Mouse (Mus musculus) MEL (cell line): ENCODE results near the gene Senp6. TPM values are rescaled to one million over a fixed set of nuclear protein-coding genes. Genes with fewer than 3 reads are reported as not detected.
"Not testable (repeated sequence)": the region's sequence is repeated elsewhere in the genome, so short reads cannot be mapped to it uniquely, and the experiment has no call there.

Experiments
- DNase-seq: peaks from one replicate; pipeline ENCODE4 v3.0.0; 2011; ENCODE audit warnings: low read depth, low spot score
- H3K27ac ChIP-seq: 2 replicates; pipeline ENCODE4 v1.5.1; 2012; ENCODE audit warnings: low read depth, mild to moderate bottlenecking, control low read depth, low read length, moderate library complexity; ENCODE audit not compliant: control insufficient read depth
- H3K27me3 ChIP-seq, 2 experiments: fragments of 150-350 bp in 1 of 2; sonication (generic) in 1 of 2; 2 replicates each; pipeline ENCODE4 v1.6.1; 2012; ENCODE audit warnings: low read length in 2 of 2, mild to moderate bottlenecking in 2 of 2, improper control_type of control experiment in 1 of 2, moderate library complexity in 1 of 2; ENCODE audit not compliant: insufficient read depth in 2 of 2, control insufficient read depth in 1 of 2
- H3K36me3 ChIP-seq, 2 experiments: 2 replicates each; pipeline ENCODE4 v1.6.1; 2012 to 2014; ENCODE audit warnings: low read length in 2 of 2, improper control_type of control experiment in 1 of 2, inconsistent platforms in 1 of 2, mild to moderate bottlenecking in 1 of 2; ENCODE audit not compliant: insufficient read depth in 2 of 2, control insufficient read depth in 1 of 2
- H3K4me1 ChIP-seq, 2 experiments: fragments of 150-350 bp in 1 of 2; sonication (generic) in 1 of 2; 2 replicates each; pipeline ENCODE4 v1.6.1; 2012; ENCODE audit warnings: low read length in 2 of 2, improper control_type of control experiment in 1 of 2, mild to moderate bottlenecking in 1 of 2; ENCODE audit not compliant: insufficient read depth in 2 of 2, control insufficient read depth in 1 of 2
- H3K4me3 ChIP-seq, 2 experiments: fragments of 150-350 bp in 1 of 2; sonication (generic) in 1 of 2; 2 replicates each; pipeline ENCODE4 v1.5.1; 2012; ENCODE audit warnings: low read depth in 2 of 2, low read length in 2 of 2, mild to moderate bottlenecking in 2 of 2, moderate library complexity in 2 of 2, control low read depth in 1 of 2, improper control_type of control experiment in 1 of 2; ENCODE audit not compliant: control insufficient read depth in 1 of 2, insufficient read depth in 1 of 2
- H3K79me2 ChIP-seq: 2 replicates; pipeline ENCODE4 v1.6.1; 2012; ENCODE audit warnings: mild to moderate bottlenecking, low read length, moderate library complexity; ENCODE audit not compliant: control insufficient read depth, poor library complexity, insufficient read depth
- H3K9ac ChIP-seq: 2 replicates; pipeline ENCODE4 v1.6.1; 2012; ENCODE audit warnings: low read depth, mild to moderate bottlenecking, control low read depth, low read length, moderate library complexity; ENCODE audit not compliant: control insufficient read depth, poor library complexity, severe bottlenecking
- H3K9me3 ChIP-seq: fragments of 150-350 bp; sonication (generic); replicated peaks from 2 replicates; pipeline ENCODE4 v1.6.1; 2012; ENCODE audit warnings: mild to moderate bottlenecking, low read length, improper control_type of control experiment, moderate library complexity; ENCODE audit not compliant: insufficient read depth
- BHLHE40 ChIP-seq: IDR thresholded peaks from 2 replicates; pipeline ENCODE4 v1.6.1; 2012; ENCODE audit warnings: low read depth, mild to moderate bottlenecking, inconsistent platforms, low read length, improper control_type of control experiment, borderline replicate concordance
- CHD1 ChIP-seq: IDR thresholded peaks from 2 replicates; pipeline ENCODE4 v1.6.1; 2012; ENCODE audit warnings: low read depth, mild to moderate bottlenecking, inconsistent platforms, low read length, improper control_type of control experiment
- CHD2 ChIP-seq: IDR thresholded peaks from 2 replicates; pipeline ENCODE4 v1.6.1; 2011; ENCODE audit warnings: low read length, improper control_type of control experiment
- CTCF ChIP-seq, 3 experiments: IDR thresholded peaks in 2 of 3; conservative IDR thresholded peaks in 1 of 3; 2 replicates each; pipeline ENCODE4 v1.5.1; 2011 to 2012; ENCODE audit warnings: low read length in 3 of 3, low read depth in 2 of 3, mild to moderate bottlenecking in 2 of 3, improper control_type of control experiment in 1 of 3, inconsistent platforms in 1 of 3, mixed read lengths in 1 of 3, moderate library complexity in 1 of 3; ENCODE audit not compliant: control insufficient read depth in 1 of 3, insufficient read depth in 1 of 3, poor library complexity in 1 of 3, severe bottlenecking in 1 of 3
- GATA1 ChIP-seq: IDR thresholded peaks from 2 replicates; pipeline ENCODE4 v1.6.1; 2011; ENCODE audit warnings: low read depth, low read length, improper control_type of control experiment
- JUND ChIP-seq: IDR thresholded peaks from 2 replicates; pipeline ENCODE4 v1.6.1; 2011; ENCODE audit warnings: low read depth, mild to moderate bottlenecking, improper control_type of control experiment, low read length
- MAFK ChIP-seq: IDR thresholded peaks from 2 replicates; pipeline ENCODE4 v1.6.1; 2011; ENCODE audit warnings: low read depth, mild to moderate bottlenecking, low read length, improper control_type of control experiment, borderline replicate concordance
- MAX ChIP-seq: IDR thresholded peaks from 2 replicates; pipeline ENCODE4 v1.6.1; 2011; ENCODE audit warnings: low read length, improper control_type of control experiment
- MAZ ChIP-seq: IDR thresholded peaks from 2 replicates; pipeline ENCODE4 v1.6.1; 2012; ENCODE audit warnings: low read depth, mild to moderate bottlenecking, inconsistent platforms, low read length, improper control_type of control experiment
- MEF2A ChIP-seq: IDR thresholded peaks from 2 replicates; pipeline ENCODE4 v1.6.1; 2014; ENCODE audit warnings: low read depth, mild to moderate bottlenecking, inconsistent platforms, low read length, improper control_type of control experiment; ENCODE audit not compliant: poor library complexity, insufficient replicate concordance, severe bottlenecking; ENCODE audit errors: extremely low read depth
- MXI1 ChIP-seq: IDR thresholded peaks from 2 replicates; pipeline ENCODE4 v1.6.1; 2011; ENCODE audit warnings: mild to moderate bottlenecking, low read depth, low read length, improper control_type of control experiment
- MYC ChIP-seq: IDR thresholded peaks from 2 replicates; pipeline ENCODE4 v1.6.1; 2011; ENCODE audit warnings: low read depth, mild to moderate bottlenecking, low read length, improper control_type of control experiment, moderate library complexity
- NELFE ChIP-seq: IDR thresholded peaks from 2 replicates; pipeline ENCODE4 v1.6.1; 2011; ENCODE audit warnings: low read depth, low read length, improper control_type of control experiment
- POLR2A ChIP-seq, 2 experiments: IDR thresholded peaks; 2 replicates each; pipeline ENCODE4 v1.6.1; 2011 to 2012; ENCODE audit warnings: low read length in 2 of 2, mild to moderate bottlenecking in 2 of 2, control low read depth in 1 of 2, improper control_type of control experiment in 1 of 2, low read depth in 1 of 2, moderate library complexity in 1 of 2; ENCODE audit not compliant: control insufficient read depth in 1 of 2, insufficient read depth in 1 of 2, poor library complexity in 1 of 2
- POLR2AphosphoS5 ChIP-seq: IDR thresholded peaks from 2 replicates; pipeline ENCODE4 v1.6.1; 2012; ENCODE audit warnings: low read depth, borderline replicate concordance, mild to moderate bottlenecking, inconsistent platforms, low read length, moderate library complexity, mixed read lengths
- RAD21 ChIP-seq: IDR thresholded peaks from 2 replicates; pipeline ENCODE4 v1.6.1; 2011; ENCODE audit warnings: mild to moderate bottlenecking, low read depth, low read length, improper control_type of control experiment
- RCOR1 ChIP-seq: IDR thresholded peaks from 2 replicates; pipeline ENCODE4 v1.6.1; 2012; ENCODE audit warnings: low read depth, mild to moderate bottlenecking, inconsistent platforms, low read length, improper control_type of control experiment
- TBP ChIP-seq: IDR thresholded peaks from 2 replicates; pipeline ENCODE4 v1.8.0; 2011; ENCODE audit warnings: low read depth, low read length, improper control_type of control experiment
- TCF12 ChIP-seq: IDR thresholded peaks from 2 replicates; pipeline ENCODE4 v1.6.1; 2014; ENCODE audit warnings: low read depth, mild to moderate bottlenecking, inconsistent platforms, low read length, improper control_type of control experiment, moderate library complexity
- UBTF ChIP-seq: IDR thresholded peaks from 2 replicates; pipeline ENCODE4 v1.6.1; 2012; ENCODE audit warnings: low read depth, mild to moderate bottlenecking, inconsistent platforms, low read length, improper control_type of control experiment, moderate library complexity, borderline replicate concordance; ENCODE audit not compliant: insufficient read depth
- USF1 ChIP-seq: IDR thresholded peaks from 2 replicates; pipeline ENCODE4 v1.6.1; 2014; ENCODE audit warnings: low read depth, mild to moderate bottlenecking, inconsistent platforms, low read length, improper control_type of control experiment, moderate library complexity
- USF2 ChIP-seq, 2 experiments: IDR thresholded peaks; 2 replicates each; pipeline ENCODE4 v1.6.1; 2011 to 2012; ENCODE audit warnings: improper control_type of control experiment in 2 of 2, low read length in 2 of 2, borderline replicate concordance in 1 of 2, inconsistent platforms in 1 of 2, low read depth in 1 of 2, mild to moderate bottlenecking in 1 of 2; ENCODE audit not compliant: insufficient read depth in 1 of 2
- ZC3H11A ChIP-seq: IDR thresholded peaks from 2 replicates; pipeline ENCODE4 v1.6.1; 2012; ENCODE audit warnings: low read depth, mild to moderate bottlenecking, inconsistent platforms, low read length, improper control_type of control experiment
- ZKSCAN1 ChIP-seq: IDR thresholded peaks from 2 replicates; pipeline ENCODE4 v1.6.1; 2012; ENCODE audit warnings: low read depth, mild to moderate bottlenecking, inconsistent platforms, low read length, improper control_type of control experiment, moderate library complexity
- ZMIZ1 ChIP-seq: IDR thresholded peaks from 2 replicates; pipeline ENCODE4 v1.6.1; 2012; ENCODE audit warnings: low read depth, mild to moderate bottlenecking, inconsistent platforms, low read length, improper control_type of control experiment, moderate library complexity
- ZNF384 ChIP-seq: IDR thresholded peaks from 2 replicates; pipeline ENCODE4 v1.6.1; 2012; ENCODE audit warnings: low read depth, mild to moderate bottlenecking, inconsistent platforms, low read length, improper control_type of control experiment
- polyA plus RNA-seq, 2 experiments: library from polyadenylated mRNA; stranded (reverse) in 1 of 2; unstranded in 1 of 2; fragments of >175 nt in 1 of 2; fragments of >200 nt in 1 of 2; gene quantifications; 2 replicates each; pipeline versions ENCODE4 v1.2.1 to v1.2.4; 2012; ENCODE audit warnings: low replicate concordance in 2 of 2, low read depth in 1 of 2; ENCODE audit not compliant: insufficient read length in 2 of 2, insufficient read depth in 1 of 2, missing spikeins in 1 of 2
- total RNA-seq: library from RNA; depleted of rRNA; stranded (reverse); fragments of 300-350 nt; gene quantifications from 2 replicates; pipeline ENCODE4 v1.2.3, GENCODE M21; 2012

Senp6 gene
- total and polyA plus RNA-seq, 3 experiments = 67.0 to 670 (median 71.1) TPM

DNA sequence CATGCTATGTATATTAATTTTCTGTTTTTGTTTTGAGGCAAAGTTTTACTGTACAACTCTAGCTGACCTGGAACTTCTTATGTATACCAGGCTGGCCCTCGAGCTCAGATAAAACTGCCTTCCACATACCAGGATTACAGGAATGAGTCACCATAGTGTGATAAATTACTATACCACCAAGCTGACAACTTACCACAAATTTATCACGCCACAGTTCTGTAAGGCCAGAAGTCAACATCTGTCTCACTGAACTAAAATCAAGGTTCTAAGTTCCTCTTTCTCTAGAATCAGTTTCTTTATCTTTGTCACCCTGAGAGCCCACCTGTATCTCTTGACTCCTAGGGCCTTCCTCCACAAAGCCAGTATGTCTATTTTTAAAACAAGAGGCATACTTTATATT is 9.0 kb upstream of the Senp6 start (continued):
- peak; percentile 99 for TF ChIP-seq RCOR1

DNA sequence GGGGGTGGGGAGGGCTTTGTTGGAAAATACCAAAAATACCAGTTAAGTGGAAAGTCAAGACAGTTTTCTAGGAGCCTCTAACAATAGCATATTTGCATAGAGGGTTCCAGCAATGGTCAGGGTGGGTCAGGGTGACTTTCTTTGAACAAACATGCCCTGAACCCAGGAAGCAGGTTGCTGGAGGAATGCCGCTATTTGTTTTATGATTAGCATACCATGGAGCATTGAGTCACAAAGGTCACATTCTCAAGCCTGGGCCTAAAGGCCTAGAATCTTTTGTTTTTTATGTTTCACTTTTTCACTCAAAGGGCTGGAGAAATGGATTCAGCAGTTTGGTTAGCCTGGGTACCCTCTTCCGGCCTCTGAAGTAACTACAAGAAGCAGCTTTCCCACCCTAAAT is 1.2 kb upstream of the Senp6 start:
- peaks cover 8 to 11% of the 10 kb centered on the region in 2 experiments; a peak in 2 of 4 replicates for H3K4me1 ChIP-seq
- not testable (repeated sequence) for H3K9me3 ChIP-seq, H3K27me3 ChIP-seq, H3K27ac ChIP-seq, H3K4me3 ChIP-seq, H3K9ac ChIP-seq, DNase-seq
- peaks cover 36% of the 10 kb centered on the region for H3K79me2 ChIP-seq
- peaks cover 0 to 14% of the 10 kb centered on the region in 2 experiments; a peak in 2 of 4 replicates for H3K36me3 ChIP-seq

DNA sequence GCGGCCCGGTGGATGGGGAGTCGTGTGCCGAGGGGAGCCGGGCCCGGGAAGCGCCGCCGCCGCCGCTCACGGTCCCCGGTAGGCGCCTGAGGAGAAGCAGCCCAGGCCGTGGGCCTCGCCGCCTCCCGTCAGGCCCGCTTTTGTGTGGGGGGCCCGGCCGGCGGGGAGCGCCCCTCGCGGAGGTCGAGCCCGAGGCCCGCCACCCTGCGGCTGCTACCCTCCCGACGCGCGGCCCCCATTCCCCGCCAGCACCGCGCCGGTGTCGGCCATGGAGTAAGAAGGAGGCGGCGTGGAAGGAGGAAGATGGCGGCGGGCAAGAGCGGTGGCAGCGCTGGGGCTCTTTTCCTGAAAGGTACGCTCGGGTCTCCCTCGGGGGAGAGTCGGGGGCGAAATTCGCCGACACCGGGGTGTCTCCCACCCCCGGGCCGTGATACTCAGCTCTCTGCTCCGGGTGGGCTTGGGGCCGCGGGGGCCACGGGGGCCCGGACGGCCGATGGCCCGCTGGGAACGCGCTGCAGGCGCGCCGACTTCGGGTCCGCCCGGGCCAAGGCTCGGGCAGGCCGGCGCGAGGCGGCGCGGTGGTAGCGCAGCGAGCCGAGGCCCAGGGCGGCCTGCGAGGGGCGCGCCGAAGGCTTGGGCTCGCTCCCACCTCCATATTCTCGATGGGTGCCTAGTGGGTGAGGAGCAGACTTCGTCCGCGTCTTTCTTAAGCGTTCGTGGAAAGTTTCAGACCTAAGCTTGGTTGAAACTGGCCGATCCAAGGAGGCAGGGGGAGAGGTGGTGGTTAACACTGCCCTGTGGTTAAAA is 721 bp downstream of the Senp6 start:
- Histone ChIP-seq H3K27ac (peak overlapping the region; percentile 63), H3K27me3 (no peaks in the 10 kb centered on the region; a peak in 1 of 4 replicates), H3K9me3 (no peaks in the 10 kb centered on the region), H3K4me3 (peak overlapping the region; percentile 88 to 92), H3K4me1 (peaks cover 10 to 16% of the 10 kb centered on the region in 2 experiments; a peak in 2 of 4 replicates), H3K36me3 (peaks cover 0 to 25% of the 10 kb centered on the region in 2 experiments; a peak in 2 of 4 replicates), H3K79me2 (peaks cover 54% of the 10 kb centered on the region), H3K9ac (peak overlapping the region; percentile 96)
- TF ChIP-seq ZKSCAN1 (no peak), CHD2 (no peak), POLR2A (IDR thresholded peaks at IDR 0.05; ENCODE audit: control insufficient read depth in 1 of 2, insufficient read depth in 1 of 2, low read depth in 1 of 2, low read length in 2 of 2, poor library complexity in 1 of 2) (0 out of 4 replicates have a peak, but pooled peaks of 1 of the 2 experiments have one; percentile 43), MXI1 (0 out of 2 replicates have a peak, but pooled peaks have one; percentile 16), JUND (no peak), TCF12 (no peak), MYC (no peak), CTCF (IDR thresholded peaks at IDR 0.05 in 2 of 3, conservative IDR thresholded peaks at IDR 0.05 in 1 of 3; ENCODE audit: control insufficient read depth in 1 of 3, insufficient read depth in 1 of 3, low read depth in 2 of 3, low read length in 3 of 3, poor library complexity in 1 of 3, severe bottlenecking in 1 of 3) (no peak), USF2 (IDR thresholded peaks at IDR 0.05; ENCODE audit: borderline replicate concordance in 1 of 2, insufficient read depth in 1 of 2, low read depth in 1 of 2, low read length in 2 of 2) (no peak), UBTF (peak; percentile 90; the same call in 1 of the 2 replicates), ZC3H11A (no peak), BHLHE40 (no peak), USF1 (no peak), MAX (no peak; the same call in 1 of the 2 replicates), MEF2A (no peak), TBP (no peak), CHD1 (no peak; the same call in 1 of the 2 replicates), MAFK (no peak), GATA1 (no peak), ZMIZ1 (0 out of 2 replicates have a peak, but pooled peaks have one; percentile 34), MAZ (no peak), ZNF384 (no peak), POLR2AphosphoS5 (no peak), NELFE (no peak; the same call in 1 of the 2 replicates), RAD21 (no peak)
- DNase-seq = peak; percentile 51
